Mouse (Mus musculus) cerebellum, adult 11-12 months (tissue): ENCODE data around the gene Rhbdd2.

Experiments
- DNase-seq: peaks from one replicate; pipeline ENCODE4 v3.0.0; 2022

The Rhbdd2 gene

GRCm38 (mm10) chr5:135646038-135646437 is 13.6 kb downstream of the Rhbdd2 start:
- DNase-seq: no peak

GRCm38 (mm10) chr5:135648461-135649308 is 16.3 kb downstream of the Rhbdd2 start:
- DNase-seq: no peak

- DNase-seq: no peak
Observed at GRCm38 (mm10) chr5:135649309-135649633, 16.9 kb downstream of the Rhbdd2 start.

- DNase-seq: no peak
Observed at GRCm38 (mm10) chr5:135651536-135651935, 19.1 kb downstream of the Rhbdd2 start.

- no peak for DNase-seq
Observed at GRCm38 (mm10) chr5:135653209-135653608, 20.8 kb downstream of the Rhbdd2 start.

GRCm38 (mm10) chr5:135656046-135656445 is 23.6 kb downstream of the Rhbdd2 start:
- DNase-seq: no peak

GRCm38 (mm10) chr5:135657128-135657527 is 24.7 kb downstream of the Rhbdd2 start:
- no peak for DNase-seq

- no peak for DNase-seq
Observed at GRCm38 (mm10) chr5:135657703-135658373, 25.4 kb downstream of the Rhbdd2 start.

GRCm38 (mm10) chr5:135659956-135660355 is 27.5 kb downstream of the Rhbdd2 start:
- no peak for DNase-seq

GRCm38 (mm10) chr5:135660535-135660934 is 28.1 kb downstream of the Rhbdd2 start:
- DNase-seq: no peak

- no peak for DNase-seq
Observed at GRCm38 (mm10) chr5:135666890-135667289, 34.5 kb downstream of the Rhbdd2 start.

- DNase-seq: no peak
Observed at GRCm38 (mm10) chr5:135668071-135668470, 35.7 kb downstream of the Rhbdd2 start.

- DNase-seq: no peak
Observed at GRCm38 (mm10) chr5:135669741-135670275, 37.4 kb downstream of the Rhbdd2 start, which contains the start of gene Por. Gene Por, plus strand, starts transcription at chr5:135670033.

GRCm38 (mm10) chr5:135670881-135671280 is 38.5 kb downstream of the Rhbdd2 start:
- no peak for DNase-seq

- no peak for DNase-seq
Observed at GRCm38 (mm10) chr5:135672509-135672908, 40.1 kb downstream of the Rhbdd2 start.

- DNase-seq: no peak
Observed at GRCm38 (mm10) chr5:135672980-135673379, 40.6 kb downstream of the Rhbdd2 start.

GRCm38 (mm10) chr5:135674349-135674775 is 41.9 kb downstream of the Rhbdd2 start:
- no peak for DNase-seq

- peak; percentile 60 for DNase-seq
Observed at GRCm38 (mm10) chr5:135674821-135675220, 42.4 kb downstream of the Rhbdd2 start.

GRCm38 (mm10) chr5:135676696-135677095 is 44.3 kb downstream of the Rhbdd2 start:
- no peak for DNase-seq

GRCm38 (mm10) chr5:135677251-135677650 is 44.8 kb downstream of the Rhbdd2 start:
- no peak for DNase-seq

- no peak for DNase-seq
Observed at GRCm38 (mm10) chr5:135678481-135678880, 46.1 kb downstream of the Rhbdd2 start.

- DNase-seq: no peak
Observed at GRCm38 (mm10) chr5:135680967-135681545, 48.6 kb downstream of the Rhbdd2 start.

- DNase-seq: no peak
Observed at GRCm38 (mm10) chr5:135682009-135682408, 49.6 kb downstream of the Rhbdd2 start.
